7 mouse cellular contexts compared by ENCODE assay signal in the genomic region with DNA sequence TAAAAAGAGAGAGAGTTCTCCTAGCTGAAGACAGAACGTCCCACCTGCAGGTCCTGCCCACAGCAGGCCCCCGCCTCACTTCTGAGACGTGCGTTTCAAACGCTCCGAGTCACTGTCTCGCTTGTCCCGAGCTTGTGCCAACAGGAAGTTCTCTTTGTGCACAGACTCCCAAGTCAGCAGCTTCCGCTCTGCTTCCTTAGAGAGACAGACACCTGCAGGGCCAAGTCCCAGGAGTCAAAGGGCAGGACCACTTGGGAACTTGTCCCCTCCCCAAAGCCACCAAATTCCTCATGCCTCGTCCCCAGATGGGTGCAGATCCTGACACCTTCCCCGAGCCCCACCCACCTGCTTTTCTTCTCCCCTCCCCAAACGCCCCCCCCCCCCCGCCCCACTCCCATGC. TPM values are rescaled to one million over a fixed set of nuclear protein-coding genes. Genes with fewer than 3 reads are reported as not detected.
DNase-seq lines count a peak whose midpoint lies in the region; ATAC-seq lines count a peak whose summit lies in the region.

No protein-coding gene starts in this region.

- no peak overlapping the region for H3K4me3 ChIP-seq in lung, embryonic 15.5 days
- peak overlapping the region; percentile 49 for H3K4me3 ChIP-seq in forebrain, embryonic 10.5 days
- H3K4me3 ChIP-seq in limb, embryonic 10.5 days, result peak overlapping the region; percentile 39
- peak overlapping the region; percentile 13; the same call in 1 of the 2 replicates for H3K4me3 ChIP-seq in stomach, embryonic 15.5 days (replicated peaks)

- H3K4me2 ChIP-seq in lung, embryonic 15.5 days, result peak overlapping the region; percentile 39
- peak overlapping the region; percentile 30 for H3K4me2 ChIP-seq in stomach, embryonic 15.5 days

- DNase-seq in lung, postnatal 36 days, result no peak
- no peak for DNase-seq in forebrain, embryonic 10.5 days (ENCODE audit: extremely low spot score, low spot score)
- DNase-seq in limb, embryonic 10.5 days (ENCODE audit: low spot score), result no peak
- no peak for DNase-seq in urinary bladder, adult 2 months (ENCODE audit: low spot score)
- DNase-seq in layer of hippocampus, adult 9-10 months (ENCODE audit: low spot score), result no peak

- no peak overlapping the region for H3K9ac ChIP-seq in lung, embryonic 15.5 days
- H3K9ac ChIP-seq in stomach, embryonic 15.5 days, result no peak overlapping the region

- WGBS in lung, embryonic 15.5 days, result 22% methylated on average over 12 of the region's 13 CpGs
- 15% methylated on average over 12 of the region's 13 CpGs for WGBS in forebrain, embryonic 10.5 days
- 5% methylated on average over 12 of the region's 13 CpGs for WGBS in limb, embryonic 10.5 days
- 30% methylated on average over 11 of the region's 13 CpGs for WGBS in stomach, embryonic 15.5 days

- no peaks in the 10 kb centered on the region for H3K9me3 ChIP-seq in lung, embryonic 15.5 days
- H3K9me3 ChIP-seq in forebrain, embryonic 10.5 days, result no peaks in the 10 kb centered on the region
- no peaks in the 10 kb centered on the region for H3K9me3 ChIP-seq in limb, embryonic 10.5 days (replicated peaks)
- H3K9me3 ChIP-seq in stomach, embryonic 15.5 days, result no peaks in the 10 kb centered on the region

- H3K27me3 ChIP-seq in lung, embryonic 15.5 days, result no peaks in the 10 kb centered on the region
- peaks cover 15% of the 10 kb centered on the region for H3K27me3 ChIP-seq in forebrain, embryonic 10.5 days (ENCODE audit: poor library complexity, severe bottlenecking)
- peaks cover 18% of the 10 kb centered on the region for H3K27me3 ChIP-seq in limb, embryonic 10.5 days (ENCODE audit: low read depth, poor library complexity, severe bottlenecking)
- H3K27me3 ChIP-seq in stomach, embryonic 15.5 days (replicated peaks), result no peaks in the 10 kb centered on the region

- ATAC-seq in lung, embryonic 15.5 days (ENCODE audit: borderline replicate concordance, extremely low read depth, low FRiP score, low TSS enrichment), result no peak; the same call in 1 of the 2 replicates
- ATAC-seq in stomach, embryonic 15.5 days (ENCODE audit: insufficient read depth, low FRiP score, low read depth), result no peak

- H3K4me1 ChIP-seq in lung, embryonic 15.5 days, result peaks cover 15% of the 10 kb centered on the region
- H3K4me1 ChIP-seq in forebrain, embryonic 10.5 days, result peaks cover 32% of the 10 kb centered on the region
- peaks cover 22% of the 10 kb centered on the region for H3K4me1 ChIP-seq in limb, embryonic 10.5 days
- H3K4me1 ChIP-seq in stomach, embryonic 15.5 days, result 0 out of 2 replicates have a peak, but pooled peaks cover 7% of the 10 kb centered on the region

- no peaks in the 10 kb centered on the region for H3K36me3 ChIP-seq in lung, embryonic 15.5 days
- no peaks in the 10 kb centered on the region for H3K36me3 ChIP-seq in forebrain, embryonic 10.5 days (replicated peaks)
- no peaks in the 10 kb centered on the region for H3K36me3 ChIP-seq in limb, embryonic 10.5 days
- H3K36me3 ChIP-seq in stomach, embryonic 15.5 days, result peaks cover 18% of the 10 kb centered on the region

- H3K27ac ChIP-seq in lung, embryonic 15.5 days, result no peak overlapping the region
- H3K27ac ChIP-seq in forebrain, embryonic 10.5 days, result peak overlapping the region; percentile 67
- peak overlapping the region; percentile 7; the same call in 1 of the 2 replicates for H3K27ac ChIP-seq in limb, embryonic 10.5 days
- no peak overlapping the region for H3K27ac ChIP-seq in stomach, embryonic 15.5 days

RNA-seq across cellular contexts. Expression of gene Slc6a21, which starts 27.6 kb away (rescaled TPM):
- 0.09 TPM in 1 of 2 replicates, not detected in the other for polyA plus RNA-seq in lung, embryonic 15.5 days (2015; fragmentation: Nextera tagmentation; extraction: Ambion mirVana)
- not detected in 2 replicates for polyA plus RNA-seq in forebrain, embryonic 10.5 days (2016; fragmentation: Nextera tagmentation; extraction: Ambion mirVana)
- not detected in 2 replicates for polyA plus RNA-seq in limb, embryonic 10.5 days (2016; fragmentation: Nextera tagmentation; extraction: Ambion mirVana)
- polyA plus RNA-seq in stomach, embryonic 15.5 days (2015; fragmentation: Nextera tagmentation; extraction: Ambion mirVana), result not detected in 2 replicates
- polyA plus RNA-seq in urinary bladder, adult 2 months (2012; rRNA removed), result not detected in 2 replicates

RNA-seq across cellular contexts. Expression of gene Trpm4, which starts 28.7 kb away (rescaled TPM):
- polyA plus RNA-seq in lung, embryonic 15.5 days (2015; fragmentation: Nextera tagmentation; extraction: Ambion mirVana), result 19.1 and 20.0 TPM in 2 replicates
- polyA plus RNA-seq in forebrain, embryonic 10.5 days (2016; fragmentation: Nextera tagmentation; extraction: Ambion mirVana), result 8.3 and 8.9 TPM in 2 replicates
- polyA plus RNA-seq in limb, embryonic 10.5 days (2016; fragmentation: Nextera tagmentation; extraction: Ambion mirVana), result 5.2 and 8.4 TPM in 2 replicates
- polyA plus RNA-seq in stomach, embryonic 15.5 days (2015; fragmentation: Nextera tagmentation; extraction: Ambion mirVana), result 23.9 and 26.9 TPM in 2 replicates
- polyA plus RNA-seq in urinary bladder, adult 2 months (2012; rRNA removed), result 33.6 and 39.8 TPM in 2 replicates

RNA-seq across cellular contexts. Expression of gene Hrc, which starts 30.2 kb away (rescaled TPM):
- 1.7 and 2.3 TPM in 2 replicates for polyA plus RNA-seq in lung, embryonic 15.5 days (2015; fragmentation: Nextera tagmentation; extraction: Ambion mirVana)
- 0.31 and 0.42 TPM in 2 replicates for polyA plus RNA-seq in forebrain, embryonic 10.5 days (2016; fragmentation: Nextera tagmentation; extraction: Ambion mirVana)
- polyA plus RNA-seq in limb, embryonic 10.5 days (2016; fragmentation: Nextera tagmentation; extraction: Ambion mirVana), result 0.24 and 0.39 TPM in 2 replicates
- polyA plus RNA-seq in stomach, embryonic 15.5 days (2015; fragmentation: Nextera tagmentation; extraction: Ambion mirVana), result 1.4 and 1.5 TPM in 2 replicates
- polyA plus RNA-seq in urinary bladder, adult 2 months (2012; rRNA removed), result 0.59 and 1.1 TPM in 2 replicates

Comparison
In these comparisons a context has a peak if more than half of its experiments do, and no peak if none do; other contexts are left out.
1. H3K27ac ChIP-seq: peak in forebrain, embryonic 10.5 days (single experiment) and limb, embryonic 10.5 days (single experiment); none in lung, embryonic 15.5 days (single experiment) and stomach, embryonic 15.5 days (single experiment).